Mouse (Mus musculus): ENCODE measurements around the gene F5. TPM values are rescaled to one million over a fixed set of nuclear protein-coding genes. Genes with fewer than 3 reads are reported as not detected.

Gene F5
- polyA plus RNA-seq, 1 experiment from 2014 or later: 0.08 TPM

DNA sequence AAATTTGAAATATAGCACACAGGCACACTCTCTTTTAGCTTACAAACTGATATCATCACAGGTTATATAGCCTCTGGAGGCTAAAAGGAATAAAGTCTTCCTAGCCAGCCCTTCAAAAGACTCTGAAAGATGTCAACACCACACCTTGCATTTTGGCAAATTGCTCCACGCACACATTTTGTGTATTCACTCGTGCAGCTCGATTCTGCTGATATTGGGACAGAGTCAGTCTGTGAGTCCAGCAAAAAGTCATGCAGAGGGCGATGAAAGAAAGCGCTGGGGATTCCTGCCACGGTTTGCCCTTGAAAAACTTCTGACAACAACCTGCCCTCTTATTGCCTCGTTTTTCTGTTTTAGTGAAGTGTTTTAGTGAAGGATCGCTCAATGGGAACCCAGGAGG, 95.8 kb downstream of the F5 start:
- no peak overlapping the region for H3K4me3 ChIP-seq
- no peak for ATAC-seq
- 34% methylated on average over 8 of the region's 8 CpGs for whole genome bisulfite sequencing
- H3K27ac ChIP-seq: no peak overlapping the region
- H3K27me3 ChIP-seq: no peaks in the 10 kb centered on the region
- H3K9me3 ChIP-seq (replicated peaks): no peaks in the 10 kb centered on the region
- H3K4me2 ChIP-seq: peak overlapping the region; percentile 84
- no peaks in the 10 kb centered on the region for H3K36me3 ChIP-seq (ENCODE audit: poor library complexity, severe bottlenecking)
- peak overlapping the region; percentile 68 for H3K9ac ChIP-seq
- peaks cover 28% of the 10 kb centered on the region for H3K4me1 ChIP-seq

DNA sequence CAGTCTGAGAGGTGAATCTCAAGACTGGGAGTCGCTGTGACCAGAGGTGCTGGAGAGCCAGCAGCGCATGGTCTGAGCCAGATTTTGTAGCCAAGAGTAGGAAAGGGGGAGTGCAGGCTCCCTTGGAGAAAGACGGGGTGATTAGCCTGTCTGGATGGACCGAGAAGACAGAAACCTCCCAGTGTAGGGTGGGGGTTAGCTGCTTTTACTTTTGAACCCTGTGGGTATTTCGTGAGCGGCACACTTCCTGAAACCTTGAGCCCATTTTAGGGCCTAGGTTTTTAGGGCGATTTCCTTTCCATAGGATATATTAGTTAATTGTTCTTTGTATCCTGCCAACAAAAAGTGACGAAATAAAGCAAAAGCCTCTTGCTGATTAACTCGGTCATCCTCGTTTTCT, 96.3 kb downstream of the F5 start:
- H3K27me3 ChIP-seq: no peaks in the 10 kb centered on the region
- peak overlapping the region; percentile 84 for H3K4me2 ChIP-seq
- peaks cover 28% of the 10 kb centered on the region for H3K4me1 ChIP-seq
- H3K9me3 ChIP-seq (replicated peaks): no peaks in the 10 kb centered on the region
- WGBS: 8% methylated on average over 10 of the region's 10 CpGs
- H3K9ac ChIP-seq: peak overlapping the region; percentile 68
- H3K27ac ChIP-seq: no peak overlapping the region
- ATAC-seq: no peak
- H3K4me3 ChIP-seq: peak overlapping the region; percentile 67
- H3K36me3 ChIP-seq (ENCODE audit: poor library complexity, severe bottlenecking): no peaks in the 10 kb centered on the region

DNA sequence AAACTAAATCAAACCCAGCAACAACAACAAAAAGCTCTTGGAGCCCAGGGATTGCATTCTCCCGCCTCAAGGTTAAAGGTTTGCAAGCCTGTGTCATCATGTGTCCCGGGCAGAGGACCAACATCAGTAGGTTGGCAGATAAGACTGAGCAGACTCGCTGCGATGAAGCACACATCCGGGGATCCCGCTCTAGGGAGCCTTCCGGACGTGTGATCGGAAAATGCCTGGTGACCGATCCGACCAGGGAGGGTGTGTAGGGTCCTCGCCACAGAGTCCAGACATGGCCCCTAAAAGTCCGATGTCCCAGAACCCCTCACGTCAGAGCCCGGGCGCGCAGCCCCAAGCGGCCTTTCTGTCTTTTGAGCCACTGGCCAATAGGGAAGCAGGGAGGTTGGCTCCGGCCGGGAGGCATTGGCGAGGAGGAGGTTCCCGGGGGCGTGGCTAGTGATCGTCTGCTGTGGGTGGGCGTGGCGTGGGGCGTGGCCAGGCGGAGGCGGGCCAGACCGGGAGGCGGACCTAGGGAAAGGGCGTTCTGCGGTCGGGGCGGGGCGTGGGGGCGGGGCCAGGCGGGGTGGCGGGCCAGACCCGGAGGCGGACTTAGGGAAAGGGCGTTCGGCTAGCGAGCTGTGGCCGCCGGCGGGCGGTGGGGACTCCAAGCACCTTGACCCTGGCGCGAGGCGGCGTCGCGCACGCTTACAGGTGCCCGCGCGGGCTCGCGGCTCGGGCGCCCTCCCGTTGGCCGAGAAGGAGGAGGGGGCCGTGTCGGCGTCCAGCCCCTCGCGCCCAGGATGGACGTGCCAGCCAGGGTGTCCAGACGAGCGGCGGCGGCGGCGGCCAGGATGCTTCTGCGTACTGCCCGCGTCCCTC, 97.1 kb downstream of the F5 start, which contains the start of gene Slc19a2:
Gene Slc19a2, plus strand, starts transcription at position 582 of the 867 bp plus-strand sequence.
- WGBS: under 1% methylated on average over 64 of the region's 79 CpGs
- Histone ChIP-seq H3K27me3 (no peaks in the 10 kb centered on the region), H3K27ac (peak within 1 kb of the TSS; percentile 75), H3K9ac (peak within 1 kb of the TSS; percentile 77), H3K36me3 (ENCODE audit: poor library complexity, severe bottlenecking) (no peaks in the 10 kb centered on the region), H3K9me3 (replicated peaks) (no peaks in the 10 kb centered on the region), H3K4me3 (peak within 1 kb of the TSS; percentile 67), H3K4me2 (peak within 1 kb of the TSS; percentile 84), H3K4me1 (peaks cover 28% of the 10 kb centered on the region)
- ATAC-seq: peak; percentile 97

DNA sequence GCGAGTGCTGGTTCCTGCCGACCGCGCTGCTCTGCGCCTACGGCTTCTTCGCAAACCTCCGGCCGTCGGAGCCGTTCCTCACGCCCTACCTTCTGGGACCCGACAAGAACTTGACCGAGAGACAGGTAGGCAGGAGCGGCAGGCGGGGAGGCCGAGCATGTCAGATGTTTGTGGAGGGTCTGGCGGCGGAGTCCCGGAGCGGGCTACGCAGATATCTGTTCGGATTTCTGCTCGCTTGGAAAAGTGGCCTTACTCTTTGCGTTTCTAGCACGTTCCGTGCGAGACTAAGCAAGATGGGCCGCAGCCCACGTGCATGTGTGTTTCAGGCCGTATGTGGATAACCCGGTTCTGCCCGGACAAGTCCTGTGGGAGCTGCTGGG, 97.7 kb downstream of the F5 start:
- H3K9ac ChIP-seq: peak overlapping the region; percentile 77
- no peak overlapping the region for H3K27ac ChIP-seq
- peak overlapping the region; percentile 67 for H3K4me3 ChIP-seq
- H3K9me3 ChIP-seq (replicated peaks): no peaks in the 10 kb centered on the region
- under 1% methylated on average over 32 of the region's 33 CpGs for WGBS
- H3K27me3 ChIP-seq: no peaks in the 10 kb centered on the region
- ATAC-seq: no peak; the same call in 1 of the 2 replicates
- H3K36me3 ChIP-seq (ENCODE audit: poor library complexity, severe bottlenecking): no peaks in the 10 kb centered on the region
- H3K4me2 ChIP-seq: peak overlapping the region; percentile 84
- peaks cover 28% of the 10 kb centered on the region for H3K4me1 ChIP-seq

DNA sequence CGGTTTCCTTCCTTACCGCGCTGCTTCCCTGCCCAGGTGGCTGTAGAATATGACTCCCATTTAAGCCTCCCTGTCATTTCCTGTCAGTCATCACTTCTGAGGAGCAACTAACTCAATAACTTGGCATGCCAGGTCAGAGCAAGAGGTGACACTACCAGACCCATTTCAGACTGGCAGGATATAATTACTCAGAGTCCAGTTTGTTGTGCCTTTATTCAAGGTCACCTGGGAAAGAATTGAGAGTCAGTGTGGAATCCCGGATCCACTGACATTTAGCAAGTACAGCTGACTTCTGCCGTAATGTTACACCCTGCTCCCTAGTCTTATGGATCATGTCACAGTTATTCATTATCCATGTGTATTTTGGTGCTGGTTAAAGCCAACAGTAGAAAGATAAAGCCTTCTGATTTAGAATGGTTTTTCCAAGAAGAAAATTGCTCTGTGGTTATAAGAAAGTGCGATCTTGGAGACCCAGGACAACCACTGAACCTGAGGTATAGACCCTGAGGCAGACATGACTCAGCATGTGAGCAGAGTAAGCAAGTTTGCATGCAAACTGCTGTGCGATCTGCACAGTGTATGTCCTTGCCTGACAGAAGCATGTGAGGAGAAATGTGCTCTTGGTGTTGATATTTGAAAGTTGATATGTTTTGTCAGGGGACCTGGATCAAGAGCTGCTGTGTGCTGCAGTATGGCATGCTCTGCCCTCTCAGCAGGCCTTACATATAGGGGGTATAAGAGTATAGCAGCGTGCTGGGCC, 98.9 kb downstream of the F5 start:
- Histone ChIP-seq H3K4me1 (peaks cover 28% of the 10 kb centered on the region), H3K9ac (peak overlapping the region; percentile 5; the same call in 1 of the 2 replicates), H3K27ac (no peak overlapping the region), H3K9me3 (replicated peaks) (no peaks in the 10 kb centered on the region), H3K36me3 (ENCODE audit: poor library complexity, severe bottlenecking) (no peaks in the 10 kb centered on the region), H3K4me2 (peak overlapping the region; percentile 84), H3K27me3 (no peaks in the 10 kb centered on the region), H3K4me3 (peak overlapping the region; percentile 67)
- 65% methylated on average over 8 of the region's 8 CpGs for WGBS
- no peak for ATAC-seq

DNA sequence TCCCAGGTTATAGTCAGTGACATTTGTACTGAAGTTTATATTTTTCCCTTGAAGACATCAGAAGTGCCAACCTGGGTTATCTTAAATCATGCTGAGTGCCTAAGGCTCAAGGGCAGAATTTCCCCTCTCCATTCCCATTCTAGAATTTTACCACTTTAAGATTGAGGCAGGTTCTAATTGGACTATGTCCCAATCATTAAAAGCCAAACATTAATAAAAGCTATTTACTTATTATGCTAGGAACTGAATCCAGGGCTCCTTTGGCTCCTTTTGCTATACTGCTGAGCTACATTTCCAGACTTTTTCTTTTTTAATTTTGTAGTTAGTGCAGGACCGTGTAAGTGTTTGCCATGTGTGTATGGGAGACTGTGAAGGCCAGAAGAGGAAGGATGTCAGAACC, 99.8 kb downstream of the F5 start:
- Histone ChIP-seq H3K36me3 (ENCODE audit: poor library complexity, severe bottlenecking) (no peaks in the 10 kb centered on the region), H3K4me2 (no peak overlapping the region), H3K9ac (no peak overlapping the region), H3K4me3 (no peak overlapping the region), H3K27ac (no peak overlapping the region), H3K4me1 (peaks cover 28% of the 10 kb centered on the region), H3K9me3 (replicated peaks) (no peaks in the 10 kb centered on the region), H3K27me3 (no peaks in the 10 kb centered on the region)
- 87% methylated on average over 1 of the region's 1 CpGs for WGBS
- ATAC-seq: no peak

DNA sequence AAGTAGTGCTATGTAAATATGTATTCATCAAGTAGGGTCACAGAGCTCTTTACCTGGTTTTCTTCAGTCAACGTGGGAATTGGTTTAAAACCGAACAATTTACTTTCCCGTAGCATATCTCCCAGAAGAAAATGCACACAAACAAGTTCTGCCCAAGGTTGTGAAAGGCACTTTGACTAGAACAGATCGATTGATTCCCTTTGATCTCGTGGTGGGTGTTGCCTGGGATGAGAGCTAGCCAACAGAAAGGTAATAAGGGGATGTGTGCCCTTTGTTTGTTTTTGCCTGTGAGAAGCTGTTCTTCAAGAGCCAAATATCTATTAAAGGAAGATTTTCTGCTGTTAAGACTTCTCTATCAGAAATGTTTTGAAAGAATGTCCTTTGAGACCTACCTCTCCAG, 100.9 kb downstream of the F5 start:
- 80% methylated on average over 5 of the region's 5 CpGs for WGBS
- ATAC-seq: no peak

DNA sequence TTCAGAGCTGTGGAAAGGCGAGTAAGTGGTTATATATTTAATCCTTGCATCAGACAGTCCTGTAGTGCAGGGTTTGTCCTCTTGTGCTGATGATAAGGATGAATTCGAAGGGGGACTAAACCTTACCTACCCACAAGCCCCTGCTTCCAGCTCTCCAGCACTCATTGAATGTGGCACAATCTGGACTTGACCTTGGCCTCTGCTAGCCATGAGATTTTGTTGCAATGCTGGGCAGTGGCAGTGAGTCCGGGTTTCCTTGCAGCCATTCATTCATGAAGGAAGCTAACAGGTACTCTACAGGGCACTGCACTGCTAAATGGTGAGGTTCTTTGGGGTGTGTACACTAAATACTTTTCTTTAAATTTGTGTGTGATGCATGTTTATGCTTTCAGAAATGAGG, 103.2 kb downstream of the F5 start:
- 80% methylated on average over 3 of the region's 3 CpGs for WGBS
- no peak for ATAC-seq
- H3K4me1 ChIP-seq: peaks cover 13% of the 10 kb centered on the region

More for the DNA sequence above, 100.9 kb downstream of the F5 start:
- H3K9ac ChIP-seq: no peak overlapping the region
- H3K4me2 ChIP-seq: no peak overlapping the region
- H3K4me3 ChIP-seq: no peak overlapping the region
- H3K27ac ChIP-seq: no peak overlapping the region
- peaks cover 9% of the 10 kb centered on the region; the same call in 1 of the 2 replicates for H3K36me3 ChIP-seq (ENCODE audit: poor library complexity, severe bottlenecking)
- H3K9me3 ChIP-seq (replicated peaks): no peaks in the 10 kb centered on the region
- no peaks in the 10 kb centered on the region for H3K27me3 ChIP-seq
- H3K4me1 ChIP-seq: peaks cover 26% of the 10 kb centered on the region

DNA sequence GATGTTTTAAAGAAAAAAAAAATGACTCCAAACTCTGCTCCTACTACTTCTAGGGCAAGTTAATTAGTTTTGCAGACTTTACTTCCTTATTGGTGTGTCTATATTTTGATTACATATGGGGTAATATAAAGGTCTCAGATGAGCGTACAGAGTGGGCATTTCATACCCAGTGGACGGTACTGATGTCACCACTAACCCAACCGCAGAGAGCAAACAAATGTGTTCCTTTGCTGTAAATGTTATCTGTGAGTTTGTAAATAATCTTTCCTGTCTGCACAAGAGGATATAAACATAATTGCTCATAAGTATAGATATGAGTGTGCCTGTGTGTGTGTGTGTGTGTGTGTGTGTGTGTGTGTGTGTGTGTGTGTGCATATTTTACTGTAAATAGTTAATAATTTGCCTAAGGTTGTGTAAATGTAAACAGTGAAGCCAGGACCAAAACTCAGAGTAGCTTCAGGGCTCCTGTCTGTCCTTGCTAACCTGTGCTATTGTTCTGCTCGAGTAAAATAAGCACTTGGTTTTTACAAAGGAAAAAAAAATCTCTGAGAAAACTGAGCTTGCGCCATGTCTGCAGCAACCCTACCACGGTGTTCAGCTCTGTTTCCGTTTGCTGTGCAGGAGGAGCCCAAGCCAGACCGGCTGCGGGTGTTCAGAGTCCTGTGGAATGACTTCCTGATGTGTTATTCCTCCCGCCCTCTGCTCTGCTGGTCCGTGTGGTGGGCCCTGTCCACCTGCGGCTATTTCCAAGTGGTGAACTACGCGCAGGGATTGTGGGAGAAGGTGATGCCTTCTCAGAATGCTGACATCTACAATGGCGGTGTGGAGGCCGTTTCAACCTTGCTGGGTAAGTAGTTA, 108.8 kb downstream of the F5 start:
- ATAC-seq: no peak

More for the DNA sequence above, 103.2 kb downstream of the F5 start:
- H3K4me3 ChIP-seq: no peak overlapping the region
- H3K27me3 ChIP-seq: no peaks in the 10 kb centered on the region
- H3K9me3 ChIP-seq (replicated peaks): no peaks in the 10 kb centered on the region
- no peak overlapping the region for H3K9ac ChIP-seq
- H3K4me2 ChIP-seq: no peak overlapping the region
- H3K36me3 ChIP-seq (ENCODE audit: poor library complexity, severe bottlenecking): peaks cover 9% of the 10 kb centered on the region; the same call in 1 of the 2 replicates
- H3K27ac ChIP-seq: no peak overlapping the region

DNA sequence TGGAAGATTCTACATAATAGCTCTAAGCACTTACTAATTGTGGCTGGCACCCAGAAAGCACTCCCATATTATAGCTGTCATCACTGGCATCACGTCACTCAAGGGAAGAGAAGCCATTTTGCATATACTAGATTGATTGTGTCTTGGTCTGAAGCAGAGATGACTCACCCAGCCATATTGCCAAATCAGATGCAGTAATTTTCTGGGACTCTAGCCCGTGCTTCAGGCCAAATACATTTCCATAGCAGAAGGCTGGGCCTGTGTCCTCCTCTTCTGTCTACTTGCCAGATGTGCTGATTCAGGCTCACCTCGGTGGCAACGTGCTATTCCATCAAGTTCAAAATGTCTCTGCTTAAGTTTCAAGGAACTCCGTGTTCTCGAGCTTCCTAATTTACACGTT, 109.9 kb downstream of the F5 start:
- no peak overlapping the region for H3K4me2 ChIP-seq
- ATAC-seq: peak; percentile 38; the same call in 1 of the 2 replicates
- H3K9me3 ChIP-seq (replicated peaks): no peaks in the 10 kb centered on the region
- H3K36me3 ChIP-seq (ENCODE audit: poor library complexity, severe bottlenecking): peaks cover 30% of the 10 kb centered on the region
- H3K4me1 ChIP-seq: no peaks in the 10 kb centered on the region
- no peak overlapping the region for H3K4me3 ChIP-seq
- WGBS: 93% methylated on average over 7 of the region's 7 CpGs
- H3K27me3 ChIP-seq: no peaks in the 10 kb centered on the region
- no peak overlapping the region for H3K9ac ChIP-seq
- no peak overlapping the region for H3K27ac ChIP-seq

More for the DNA sequence above, 108.8 kb downstream of the F5 start:
- no peaks in the 10 kb centered on the region for H3K9me3 ChIP-seq (replicated peaks)
- 88% methylated on average over 16 of the region's 16 CpGs for WGBS
- H3K27ac ChIP-seq: no peak overlapping the region
- peaks cover 30% of the 10 kb centered on the region for H3K36me3 ChIP-seq (ENCODE audit: poor library complexity, severe bottlenecking)
- no peak overlapping the region for H3K4me3 ChIP-seq
- H3K27me3 ChIP-seq: no peaks in the 10 kb centered on the region
- no peak overlapping the region for H3K4me2 ChIP-seq
- no peak overlapping the region for H3K9ac ChIP-seq
- no peaks in the 10 kb centered on the region for H3K4me1 ChIP-seq
